In genomic region chr4:127157746-127158145, GRCm38 (mm10) we compare ENCODE assay signal across 27 mouse cellular contexts. TPM values are rescaled to one million over a fixed set of nuclear protein-coding genes. Genes with fewer than 3 reads are reported as not detected.
"Had no signal": no experiment of that assay in that cellular context is flagged by ENCODE, and none has a peak within 500 bp of the region (broad histone marks: within the 10 kb centered on the region; RNA-seq: fewer than 3 reads in every experiment).

No protein-coding gene starts in this region.

- DNase-seq: gastrocnemius, adult 2 months; gastrocnemius, postnatal 10 days; gastrocnemius, postnatal 25 days; heart, adult 2 months; heart, postnatal 10 days; heart, postnatal 4 days; kidney, adult 11 months; kidney, adult 2 months; kidney, adult 9 months; kidney, postnatal 14 days; kidney, postnatal 4 days; left cerebral cortex, postnatal 4 days had no signal

- H3K4me3 ChIP-seq: gastrocnemius, adult 2 months; heart, adult 2 months; hindbrain, embryonic 10.5 days; hindbrain, embryonic 12.5 days; kidney, embryonic 15.5 days; layer of hippocampus, adult 2 months; limb, embryonic 13.5 days; limb, embryonic 15.5 days; liver, embryonic 12.5 days had no signal

- H3K27ac ChIP-seq: gastrocnemius, adult 2 months; heart, adult 2 months; hindbrain, embryonic 10.5 days; hindbrain, embryonic 12.5 days; hindbrain, embryonic 14.5 days; kidney, embryonic 15.5 days; kidney, postnatal 0 days; layer of hippocampus, adult 2 months; limb, embryonic 13.5 days; limb, embryonic 15.5 days; liver, embryonic 12.5 days; liver, embryonic 14.5 days had no signal

- H3K9me3 ChIP-seq: hindbrain, embryonic 10.5 days; hindbrain, embryonic 12.5 days; kidney, embryonic 15.5 days; limb, embryonic 15.5 days; liver, embryonic 12.5 days had no signal

- H3K36me3 ChIP-seq: hindbrain, embryonic 10.5 days; hindbrain, embryonic 12.5 days; kidney, embryonic 15.5 days; limb, embryonic 13.5 days; limb, embryonic 15.5 days; liver, embryonic 12.5 days had no signal

- H3K4me1 ChIP-seq: hindbrain, embryonic 10.5 days; hindbrain, embryonic 12.5 days; kidney, embryonic 15.5 days; limb, embryonic 13.5 days; limb, embryonic 15.5 days; liver, embryonic 12.5 days had no signal

- ATAC-seq: hindbrain, embryonic 16.5 days; intestine, embryonic 16.5 days; liver, embryonic 12.5 days had no signal

- H3K9ac ChIP-seq: hindbrain, embryonic 12.5 days; hindbrain, embryonic 14.5 days; kidney, embryonic 15.5 days; limb, embryonic 13.5 days; limb, embryonic 15.5 days; liver, embryonic 12.5 days; liver, embryonic 14.5 days had no signal

- H3K27me3 ChIP-seq: hindbrain, embryonic 12.5 days; limb, embryonic 13.5 days; limb, embryonic 15.5 days; liver, embryonic 12.5 days had no signal

- H3K4me2 ChIP-seq: heart, embryonic 11.5 days; hindbrain, embryonic 12.5 days; hindbrain, embryonic 14.5 days; kidney, embryonic 15.5 days; limb, embryonic 13.5 days; limb, embryonic 15.5 days; liver, embryonic 12.5 days had no signal

RNA-seq across cellular contexts. Expression of gene Dlgap3, which starts 11.3 kb away (rescaled TPM):
- total RNA-seq: gastrocnemius, adult 2 months; granulocyte monocyte progenitor cell, adult 5-6 weeks; liver, adult 2 months had no signal
